Mouse (Mus musculus): ENCODE data around the gene Tiam1.
A peak's percentile ranks its signal among the peaks of the same experiment; 100 is the strongest.

DNA sequence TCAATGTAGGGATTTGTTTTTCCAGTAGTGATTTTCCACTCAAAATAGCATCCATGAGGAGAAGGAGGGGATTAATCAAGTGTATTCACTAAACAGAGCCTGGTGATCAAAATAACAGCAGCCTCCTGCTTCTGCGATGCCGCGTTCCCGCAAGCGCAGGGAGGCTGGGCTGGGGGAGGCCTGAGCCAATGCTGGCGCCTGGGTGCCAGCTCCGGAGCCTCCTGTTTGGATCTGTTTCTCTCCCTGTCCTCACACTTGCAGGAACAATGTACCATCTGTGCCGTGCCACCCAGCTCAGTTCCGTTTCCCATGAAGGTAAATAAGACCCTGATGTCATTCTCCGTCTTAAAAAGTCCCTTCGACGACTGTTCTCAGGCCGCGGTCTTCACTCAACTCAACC is 222.2 kb downstream of the Tiam1 start:
- no peak for TF ChIP-seq CTCF (IDR thresholded peaks at IDR 0.05; ENCODE audit: insufficient read depth, low read depth, low read length)
- TF ChIP-seq POLR2A (IDR thresholded peaks at IDR 0.05; ENCODE audit: insufficient read depth, low read depth, low read length) = 0 out of 2 replicates have a peak, but pooled peaks have one; percentile 24
